Mouse (Mus musculus): ENCODE data around the gene Nos1ap. TPM values are rescaled to one million over a fixed set of nuclear protein-coding genes. Genes with fewer than 3 reads are reported as not detected.

The Nos1ap gene
- polyA plus RNA-seq, 1 experiment = 50.1 TPM

DNA sequence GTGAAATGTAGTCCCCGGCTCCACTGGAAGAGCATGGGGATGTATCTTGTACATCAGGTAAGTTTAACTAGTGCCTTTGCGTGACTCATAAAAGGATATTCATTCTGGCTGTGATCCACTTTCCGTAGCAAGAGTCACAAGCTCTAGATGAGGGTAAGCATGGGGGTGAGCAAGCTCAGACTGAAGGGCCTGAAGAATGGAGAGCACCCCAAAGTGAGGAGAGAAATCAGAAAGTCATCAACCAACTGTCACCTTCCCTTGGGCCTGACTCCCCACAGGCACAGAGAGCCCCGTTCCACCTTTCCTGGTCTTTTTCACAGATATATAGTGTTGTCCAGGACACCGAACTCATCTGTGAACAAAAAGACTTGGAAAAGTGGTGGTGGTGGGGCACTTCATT, 213.9 kb downstream of the Nos1ap start:
- no peaks in the 10 kb centered on the region for H3K27me3 ChIP-seq (ENCODE audit: control insufficient read depth, insufficient read depth, low read length)
- no peak overlapping the region for H3K4me3 ChIP-seq (replicated peaks; ENCODE audit: insufficient read depth, low read depth, low read length)
- no peak overlapping the region for H3K27ac ChIP-seq (ENCODE audit: insufficient read depth, low read length)
- DNase-seq = no peak
- WGBS = 88% methylated on average over 5 of the region's 5 CpGs
- TF ChIP-seq POLR2A (IDR thresholded peaks at IDR 0.05; ENCODE audit: borderline replicate concordance, insufficient read depth, low read length) (no peak), CTCF (IDR thresholded peaks at IDR 0.05; ENCODE audit: borderline replicate concordance, insufficient read depth, low read depth, low read length) (no peak)
- H3K4me1 ChIP-seq (ENCODE audit: control insufficient read depth, insufficient read depth, low read length) = no peaks in the 10 kb centered on the region

DNA sequence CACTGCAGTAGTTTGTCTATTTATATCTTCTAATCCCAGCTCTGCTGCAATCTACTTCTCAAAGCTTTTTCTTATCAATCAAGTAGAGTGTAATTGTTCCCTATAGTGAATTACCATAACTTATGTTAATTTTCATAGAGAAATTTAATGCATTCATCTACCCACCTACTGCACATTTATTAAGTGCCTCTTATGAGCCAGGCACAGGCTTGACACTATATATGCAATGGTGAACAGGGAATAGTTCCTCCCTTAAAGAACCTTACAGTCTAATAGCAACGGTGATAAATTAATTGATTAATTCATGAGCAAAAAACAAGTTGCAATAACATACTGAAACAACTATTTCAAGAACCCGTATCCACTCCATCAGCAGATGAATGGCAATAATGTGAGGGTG, 215.9 kb downstream of the Nos1ap start:
- H3K4me3 ChIP-seq (replicated peaks; ENCODE audit: insufficient read depth, low read depth, low read length) = no peak overlapping the region
- no peak for DNase-seq
- no peaks in the 10 kb centered on the region for H3K27me3 ChIP-seq (ENCODE audit: control insufficient read depth, insufficient read depth, low read length)
- 97% methylated on average over 2 of the region's 2 CpGs for WGBS
- no peak overlapping the region for H3K27ac ChIP-seq (ENCODE audit: insufficient read depth, low read length)
- no peaks in the 10 kb centered on the region for H3K4me1 ChIP-seq (ENCODE audit: control insufficient read depth, insufficient read depth, low read length)
- no peak for TF ChIP-seq CTCF (IDR thresholded peaks at IDR 0.05; ENCODE audit: borderline replicate concordance, insufficient read depth, low read depth, low read length)
- TF ChIP-seq POLR2A (IDR thresholded peaks at IDR 0.05; ENCODE audit: borderline replicate concordance, insufficient read depth, low read length) = no peak

DNA sequence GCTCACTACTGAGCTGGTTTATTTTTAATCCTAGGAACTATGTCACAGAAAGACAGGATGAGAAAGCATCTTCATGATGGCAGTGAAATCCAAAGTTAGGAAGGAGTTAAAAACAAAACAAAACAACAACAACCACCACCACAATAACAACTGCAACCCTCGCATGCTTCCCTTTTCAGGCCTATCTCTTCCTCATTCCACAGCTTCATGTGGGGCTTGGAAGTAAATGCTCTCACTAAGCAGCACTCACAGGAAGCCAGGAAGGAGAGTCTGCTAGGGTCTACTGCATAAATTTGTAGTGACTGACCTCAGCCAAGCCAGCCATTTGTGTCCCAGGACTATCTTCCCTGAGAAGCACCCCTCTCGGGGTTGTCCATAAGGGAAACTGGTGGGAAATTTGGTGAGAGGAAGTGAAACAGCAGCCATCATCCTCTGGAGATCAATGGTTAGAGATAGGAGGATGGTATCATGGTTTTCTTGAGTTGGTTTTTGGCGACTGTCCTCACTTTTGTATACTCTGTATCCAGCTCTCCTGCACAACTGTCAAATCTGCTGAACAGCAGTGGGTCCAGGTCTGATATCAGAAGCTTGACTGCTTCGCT, 218.4 kb downstream of the Nos1ap start:
- 80% methylated on average over 4 of the region's 4 CpGs for WGBS
- TF ChIP-seq CTCF (IDR thresholded peaks at IDR 0.05; ENCODE audit: borderline replicate concordance, insufficient read depth, low read depth, low read length) = no peak
- no peak for TF ChIP-seq POLR2A (IDR thresholded peaks at IDR 0.05; ENCODE audit: borderline replicate concordance, insufficient read depth, low read length)
- H3K27me3 ChIP-seq (ENCODE audit: control insufficient read depth, insufficient read depth, low read length) = no peaks in the 10 kb centered on the region
- no peak overlapping the region for H3K27ac ChIP-seq (ENCODE audit: insufficient read depth, low read length)
- no peak overlapping the region for H3K4me3 ChIP-seq (replicated peaks; ENCODE audit: insufficient read depth, low read depth, low read length)
- no peak for DNase-seq
- no peaks in the 10 kb centered on the region for H3K4me1 ChIP-seq (ENCODE audit: control insufficient read depth, insufficient read depth, low read length)

DNA sequence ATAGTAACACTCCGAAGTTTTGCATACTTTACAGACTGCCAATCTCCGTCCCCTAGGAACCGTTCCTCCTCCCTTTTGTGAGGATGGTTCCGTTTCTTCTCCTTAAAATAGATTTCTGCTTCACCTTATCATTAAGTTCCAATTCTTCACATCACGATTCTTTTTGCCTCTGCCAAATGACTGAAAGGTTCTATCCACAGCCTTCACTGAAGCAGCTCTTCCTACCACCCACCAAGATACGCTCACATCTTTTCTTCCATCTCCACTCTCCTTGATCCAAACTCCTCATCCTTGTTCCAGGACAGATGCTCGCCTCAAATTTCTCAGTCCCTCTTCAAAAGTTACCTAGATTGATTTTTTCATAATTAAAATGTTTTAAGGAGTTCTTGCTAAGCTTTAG, 220.8 kb downstream of the Nos1ap start:
- no peak for DNase-seq
- TF ChIP-seq CTCF (IDR thresholded peaks at IDR 0.05; ENCODE audit: borderline replicate concordance, insufficient read depth, low read depth, low read length) (no peak), POLR2A (IDR thresholded peaks at IDR 0.05; ENCODE audit: borderline replicate concordance, insufficient read depth, low read length) (no peak)
- H3K4me3 ChIP-seq (replicated peaks; ENCODE audit: insufficient read depth, low read depth, low read length) = no peak overlapping the region

DNA sequence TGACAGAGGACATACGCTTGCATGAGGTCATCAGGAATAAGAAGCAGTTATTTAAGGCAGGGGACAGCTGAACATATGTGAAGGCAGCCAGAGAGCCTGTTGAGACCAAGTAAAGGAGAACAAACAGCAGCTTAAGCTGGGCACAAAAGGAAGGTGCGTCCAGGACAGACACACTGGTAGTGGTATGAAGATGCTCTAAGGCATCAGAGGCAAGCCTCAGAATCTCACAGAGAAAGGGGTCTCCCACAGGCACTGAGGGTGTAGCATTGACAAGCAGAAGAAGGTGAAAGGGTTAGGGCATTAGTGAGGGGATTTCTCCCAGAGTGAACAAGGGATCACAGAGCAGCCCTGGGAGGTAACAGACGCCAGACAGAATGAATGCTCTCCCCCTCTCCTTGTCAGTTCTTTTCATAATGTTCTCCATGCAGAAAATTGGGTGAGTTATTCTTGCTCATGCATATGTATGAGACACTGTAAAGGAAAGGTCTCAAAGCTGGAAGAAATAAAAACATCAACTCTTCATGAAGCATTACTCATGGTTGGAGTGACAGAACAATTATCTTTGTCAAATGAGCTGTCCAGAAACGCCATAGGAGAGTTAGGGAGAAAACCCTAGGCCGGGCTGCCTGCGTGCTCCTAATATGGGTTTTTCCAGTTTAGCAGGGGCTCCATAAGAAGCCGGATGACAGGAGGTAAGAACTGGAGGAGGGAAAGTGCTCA, 222.5 kb downstream of the Nos1ap start:
- Histone ChIP-seq H3K27ac (ENCODE audit: insufficient read depth, low read length) (no peak overlapping the region), H3K4me3 (replicated peaks; ENCODE audit: insufficient read depth, low read depth, low read length) (no peak overlapping the region), H3K4me1 (ENCODE audit: control insufficient read depth, insufficient read depth, low read length) (no peaks in the 10 kb centered on the region), H3K27me3 (ENCODE audit: control insufficient read depth, insufficient read depth, low read length) (no peaks in the 10 kb centered on the region)
- no peak for TF ChIP-seq POLR2A (IDR thresholded peaks at IDR 0.05; ENCODE audit: borderline replicate concordance, insufficient read depth, low read length)
- TF ChIP-seq CTCF (IDR thresholded peaks at IDR 0.05; ENCODE audit: borderline replicate concordance, insufficient read depth, low read depth, low read length) = no peak
- no peak for DNase-seq
- WGBS = 50% methylated on average over 7 of the region's 7 CpGs

More for the DNA sequence above, 220.8 kb downstream of the Nos1ap start:
- no peak overlapping the region for H3K27ac ChIP-seq (ENCODE audit: insufficient read depth, low read length)
- H3K4me1 ChIP-seq (ENCODE audit: control insufficient read depth, insufficient read depth, low read length) = no peaks in the 10 kb centered on the region
- H3K27me3 ChIP-seq (ENCODE audit: control insufficient read depth, insufficient read depth, low read length) = no peaks in the 10 kb centered on the region
- 80% methylated on average over 7 of the region's 7 CpGs for WGBS

DNA sequence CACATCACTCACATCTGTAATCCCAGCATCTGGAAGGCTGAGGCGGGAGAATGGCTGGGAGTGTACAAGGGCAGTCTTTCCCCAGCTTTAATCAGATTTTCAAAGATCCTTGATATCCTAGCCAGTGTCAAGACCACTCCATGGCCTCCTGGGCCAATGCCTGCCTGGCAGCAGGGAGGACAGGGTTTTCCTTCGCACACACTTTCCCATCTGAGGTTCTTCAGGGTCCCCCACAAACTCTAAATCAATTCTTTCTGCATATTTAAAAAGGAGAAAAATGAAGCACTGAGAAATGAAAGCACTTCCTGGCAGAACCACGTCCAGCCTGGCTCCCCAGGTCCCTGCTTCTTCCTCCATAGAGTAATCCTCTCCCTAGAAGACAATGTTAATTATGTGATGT, 225.9 kb downstream of the Nos1ap start:
- DNase-seq = no peak
- H3K4me1 ChIP-seq (ENCODE audit: control insufficient read depth, insufficient read depth, low read length) = no peaks in the 10 kb centered on the region
- TF ChIP-seq CTCF (IDR thresholded peaks at IDR 0.05; ENCODE audit: borderline replicate concordance, insufficient read depth, low read depth, low read length) (no peak), POLR2A (IDR thresholded peaks at IDR 0.05; ENCODE audit: borderline replicate concordance, insufficient read depth, low read length) (no peak)
- 85% methylated on average over 3 of the region's 3 CpGs for WGBS
- no peaks in the 10 kb centered on the region for H3K27me3 ChIP-seq (ENCODE audit: control insufficient read depth, insufficient read depth, low read length)
- H3K4me3 ChIP-seq (replicated peaks; ENCODE audit: insufficient read depth, low read depth, low read length) = no peak overlapping the region
- no peak overlapping the region for H3K27ac ChIP-seq (ENCODE audit: insufficient read depth, low read length)

DNA sequence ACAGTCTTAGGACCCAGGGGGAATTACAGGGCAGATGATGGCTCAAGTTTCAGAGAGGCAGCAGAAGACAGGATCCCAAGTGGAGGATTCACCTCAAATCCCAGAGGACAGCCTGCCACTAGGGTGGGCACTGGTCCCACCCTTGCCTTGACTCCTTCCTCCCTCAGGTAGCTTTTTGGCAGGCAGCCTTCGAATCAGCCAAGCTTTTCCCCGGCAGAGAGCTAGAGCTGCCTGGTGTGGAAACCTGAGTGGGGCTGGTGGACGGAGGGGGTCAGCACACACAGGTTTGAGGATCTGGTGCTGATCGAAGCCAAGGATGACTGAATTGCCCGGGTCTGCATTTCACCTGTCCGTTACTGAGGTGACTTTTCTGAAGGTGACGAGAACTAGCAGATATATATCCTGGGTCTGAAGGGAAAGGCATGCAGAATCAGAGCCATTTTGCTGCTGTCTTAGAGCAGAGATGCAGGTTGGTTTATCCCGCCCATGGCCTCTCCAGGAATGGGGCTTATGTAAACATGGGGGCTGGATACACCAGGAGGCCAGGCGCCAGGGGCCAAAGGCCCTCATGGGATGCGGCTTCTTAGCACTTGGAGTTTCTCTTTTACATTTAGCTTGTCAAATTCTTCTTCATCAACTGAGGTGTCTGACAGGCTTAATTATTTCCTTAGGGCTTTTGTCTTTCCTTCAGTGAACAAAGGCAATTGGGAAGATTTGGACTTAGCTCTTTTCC, 229.3 kb downstream of the Nos1ap start:
- H3K27me3 ChIP-seq (ENCODE audit: control insufficient read depth, insufficient read depth, low read length) = no peaks in the 10 kb centered on the region
- no peak for DNase-seq
- no peaks in the 10 kb centered on the region for H3K4me1 ChIP-seq (ENCODE audit: control insufficient read depth, insufficient read depth, low read length)
- WGBS = 79% methylated on average over 10 of the region's 10 CpGs
- H3K4me3 ChIP-seq (replicated peaks; ENCODE audit: insufficient read depth, low read depth, low read length) = no peak overlapping the region
- no peak overlapping the region for H3K27ac ChIP-seq (ENCODE audit: insufficient read depth, low read length)
- TF ChIP-seq CTCF (IDR thresholded peaks at IDR 0.05; ENCODE audit: borderline replicate concordance, insufficient read depth, low read depth, low read length) (no peak), POLR2A (IDR thresholded peaks at IDR 0.05; ENCODE audit: borderline replicate concordance, insufficient read depth, low read length) (no peak)

Measured in cerebellum, adult 2 months (tissue).